13 mouse cellular contexts compared by ENCODE assay signal in genomic region chr17:66337929-66338328, GRCm38 (mm10).
"Had no signal": no experiment of that assay in that cellular context is flagged by ENCODE, and none has a peak within 500 bp of the region (broad histone marks: within the 10 kb centered on the region; RNA-seq: fewer than 3 reads in every experiment).

No protein-coding gene starts in this region.

- DNase-seq: kidney, adult 11 months; kidney, adult 9 months; kidney, postnatal 14 days; lung, adult 18-20 months; lung, postnatal 14 days; retina, postnatal 1 day; thymus, adult 2 months; thymus, postnatal 25 days had no signal

- H3K4me1 ChIP-seq: limb, embryonic 13.5 days; midbrain, embryonic 12.5 days had no signal

- H3K9ac ChIP-seq: limb, embryonic 13.5 days; liver, embryonic 14.5 days; midbrain, embryonic 12.5 days; neural tube, embryonic 13.5 days had no signal

- H3K4me3 ChIP-seq: limb, embryonic 13.5 days; midbrain, embryonic 12.5 days; neural tube, embryonic 13.5 days had no signal

- H3K27me3 ChIP-seq: limb, embryonic 13.5 days; midbrain, embryonic 12.5 days; neural tube, embryonic 13.5 days had no signal

- H3K4me2 ChIP-seq: limb, embryonic 13.5 days; midbrain, embryonic 12.5 days; neural tube, embryonic 13.5 days had no signal

- H3K27ac ChIP-seq: limb, embryonic 13.5 days; liver, embryonic 14.5 days; midbrain, embryonic 12.5 days; neural tube, embryonic 13.5 days had no signal

- ATAC-seq: midbrain, embryonic 16.5 days had no signal

- H3K9me3 ChIP-seq: limb, embryonic 13.5 days; midbrain, embryonic 12.5 days; neural tube, embryonic 13.5 days had no signal
